Mouse (Mus musculus): ENCODE measurements around the gene Prep.

DNA sequence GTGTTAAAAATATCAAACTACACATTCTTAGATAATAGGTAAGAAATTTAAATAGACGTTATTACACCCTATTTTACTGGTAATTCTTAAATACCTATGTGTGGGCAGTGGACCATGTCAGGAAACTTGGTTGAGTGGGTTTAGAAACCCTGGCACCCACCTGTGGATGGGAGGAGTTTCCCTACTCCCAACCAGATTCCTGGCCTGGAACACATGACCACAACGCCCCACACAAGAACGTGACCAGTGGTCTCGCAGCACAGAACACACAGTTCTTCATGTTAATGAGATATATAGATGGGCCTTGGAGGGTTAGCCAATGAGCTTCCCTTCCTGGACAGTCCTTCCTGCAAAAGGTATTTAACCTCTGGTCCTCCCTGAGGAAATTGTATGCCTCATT lies 39.5 kb downstream of the Prep start:
- TF ChIP-seq POLR2A (IDR thresholded peaks at IDR 0.05; ENCODE audit: extremely low read depth, insufficient read depth, low read length): no peak
- TF ChIP-seq CTCF (IDR thresholded peaks at IDR 0.05; ENCODE audit: extremely low read depth, insufficient read depth, low read length): no peak
